Mouse (Mus musculus): Measurements from ENCODE around the gene Tpk1.

The Tpk1 gene

DNA sequence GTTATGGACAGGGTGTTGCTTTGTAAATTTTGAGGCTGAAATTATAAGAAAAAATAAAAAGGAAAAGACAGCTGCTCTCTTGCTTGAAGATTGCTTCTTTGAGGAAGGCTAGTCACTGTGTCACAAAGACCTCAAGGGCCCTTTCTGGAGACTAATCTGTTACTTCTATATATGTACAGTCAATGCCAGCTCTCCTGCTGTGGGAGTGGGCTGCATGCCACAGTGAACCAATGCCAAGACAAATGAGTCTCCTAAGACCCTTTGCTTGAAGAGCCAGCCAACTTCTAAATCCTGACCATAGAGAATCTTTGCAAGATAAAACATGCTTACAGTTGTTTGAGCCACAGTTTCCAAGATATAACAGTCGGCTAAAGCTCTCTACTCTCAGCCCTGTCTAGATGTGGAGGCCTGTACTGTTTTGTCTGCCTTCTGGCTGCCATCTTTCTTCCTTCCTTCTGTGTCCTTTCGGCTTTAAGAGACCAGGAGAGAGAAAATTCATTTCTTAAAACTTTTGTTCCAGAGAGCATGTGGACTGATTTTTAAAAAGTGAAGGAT, 230.0 kb downstream of the Tpk1 start:
- no peak for DNase-seq (ENCODE audit: low spot score)

DNA sequence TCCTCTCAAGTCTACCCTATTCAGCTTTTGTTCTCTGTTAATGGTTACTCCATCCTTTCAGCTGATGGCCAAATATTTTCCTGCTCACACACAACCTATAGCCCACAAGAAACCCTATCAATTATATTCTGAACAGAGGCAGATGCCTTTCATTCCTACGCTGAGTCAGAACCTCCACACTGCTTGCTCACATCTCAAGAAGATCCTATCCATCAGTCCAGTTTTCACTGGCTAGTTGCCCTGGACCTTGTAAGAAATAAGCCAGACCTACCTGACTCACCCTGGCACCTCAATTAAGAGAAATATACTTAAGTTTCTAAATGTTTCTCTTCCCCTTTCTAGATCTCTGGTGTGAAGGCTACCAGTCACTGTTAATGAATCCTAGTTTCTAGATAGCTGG, 231.7 kb downstream of the Tpk1 start:
- no peak for DNase-seq (ENCODE audit: low spot score)

DNA sequence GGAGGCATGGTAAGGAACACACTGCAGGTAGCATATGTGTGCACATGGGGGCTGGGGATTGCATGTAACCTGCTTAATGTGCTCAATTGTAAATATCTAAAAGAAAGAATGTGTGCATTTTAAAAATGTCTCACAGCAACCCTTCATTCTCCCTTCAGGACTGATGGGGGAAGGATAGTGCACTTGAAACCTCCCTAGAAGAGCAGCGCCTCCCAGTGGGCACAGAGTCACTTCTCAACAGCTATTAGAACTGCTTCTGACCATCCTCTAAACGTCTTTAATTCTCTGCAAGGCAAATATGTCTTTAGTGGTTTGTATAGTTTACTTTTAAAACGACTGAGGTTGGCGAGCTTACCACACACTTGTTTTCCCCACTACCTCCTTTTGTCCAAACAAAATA, 241.1 kb downstream of the Tpk1 start:
- DNase-seq (ENCODE audit: low spot score) = no peak

DNA sequence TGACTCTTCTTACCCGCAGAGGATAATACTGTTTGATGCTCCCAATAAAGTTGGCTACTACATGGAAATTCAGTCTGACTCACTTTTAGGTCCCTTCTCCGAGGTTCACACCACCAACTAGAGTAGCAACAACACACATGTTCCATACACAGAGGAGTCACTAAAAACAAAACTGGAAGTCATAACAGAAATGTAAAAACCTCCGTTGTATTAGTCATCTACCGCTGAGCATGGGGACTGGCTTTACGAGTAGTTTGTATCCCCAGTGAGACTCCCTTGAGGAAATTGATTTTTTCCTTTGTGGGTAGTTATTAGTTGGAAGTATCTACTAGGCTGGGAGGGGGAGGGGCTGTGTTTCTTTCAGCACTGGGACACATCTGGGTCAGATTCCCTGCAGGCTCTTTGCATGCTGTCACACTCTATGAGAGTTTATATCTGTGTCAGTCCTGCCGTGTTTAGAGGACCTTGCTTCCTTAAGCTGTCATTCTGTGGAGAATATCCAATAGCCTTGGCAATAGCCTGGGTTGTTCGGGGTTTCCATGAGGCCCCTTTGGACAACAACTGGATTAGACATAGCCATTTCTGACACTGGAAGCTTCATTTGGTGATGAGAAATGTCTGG, 245.6 kb downstream of the Tpk1 start:
- DNase-seq (ENCODE audit: low spot score) = no peak

DNA sequence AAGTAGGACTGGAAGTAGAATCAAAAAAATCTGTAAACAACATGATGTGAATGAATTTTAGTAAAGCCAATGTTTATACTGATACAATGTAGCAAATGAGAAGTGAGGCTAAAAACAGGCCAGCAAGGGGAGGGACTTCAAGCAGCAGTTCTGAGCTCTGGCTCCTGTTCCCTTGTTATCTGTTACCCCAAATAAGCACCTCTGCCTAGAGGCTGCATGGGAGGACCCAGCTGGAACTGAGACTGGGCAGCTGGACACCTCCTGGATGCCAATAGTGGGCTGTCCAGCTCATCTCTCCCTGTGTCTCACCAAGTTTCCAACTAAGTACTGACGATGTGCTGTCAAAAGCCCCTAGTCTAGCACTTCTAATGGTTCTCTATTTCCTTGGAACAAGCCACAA, 257.1 kb downstream of the Tpk1 start:
- DNase-seq (ENCODE audit: low spot score) = no peak

DNA sequence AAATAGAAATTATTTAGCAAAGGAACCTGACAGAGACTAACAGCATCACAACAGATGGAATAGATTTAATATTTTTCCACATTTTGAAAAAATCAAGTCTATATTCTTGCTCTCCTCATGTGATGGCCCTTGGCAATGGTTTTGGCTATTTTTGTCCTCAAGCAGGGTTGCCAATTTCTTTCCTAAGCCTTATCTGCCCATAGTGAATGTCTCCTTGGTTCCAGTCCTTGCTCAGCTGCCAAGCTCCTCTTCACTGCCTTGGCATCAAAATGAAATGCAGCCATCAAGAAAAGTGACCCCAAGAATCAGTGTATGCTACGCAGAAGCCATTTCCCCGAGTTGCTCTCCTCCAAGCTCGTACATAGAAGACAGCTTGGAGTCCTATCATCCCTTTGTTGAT, 263.0 kb downstream of the Tpk1 start:
- DNase-seq (ENCODE audit: low spot score) = no peak

DNA sequence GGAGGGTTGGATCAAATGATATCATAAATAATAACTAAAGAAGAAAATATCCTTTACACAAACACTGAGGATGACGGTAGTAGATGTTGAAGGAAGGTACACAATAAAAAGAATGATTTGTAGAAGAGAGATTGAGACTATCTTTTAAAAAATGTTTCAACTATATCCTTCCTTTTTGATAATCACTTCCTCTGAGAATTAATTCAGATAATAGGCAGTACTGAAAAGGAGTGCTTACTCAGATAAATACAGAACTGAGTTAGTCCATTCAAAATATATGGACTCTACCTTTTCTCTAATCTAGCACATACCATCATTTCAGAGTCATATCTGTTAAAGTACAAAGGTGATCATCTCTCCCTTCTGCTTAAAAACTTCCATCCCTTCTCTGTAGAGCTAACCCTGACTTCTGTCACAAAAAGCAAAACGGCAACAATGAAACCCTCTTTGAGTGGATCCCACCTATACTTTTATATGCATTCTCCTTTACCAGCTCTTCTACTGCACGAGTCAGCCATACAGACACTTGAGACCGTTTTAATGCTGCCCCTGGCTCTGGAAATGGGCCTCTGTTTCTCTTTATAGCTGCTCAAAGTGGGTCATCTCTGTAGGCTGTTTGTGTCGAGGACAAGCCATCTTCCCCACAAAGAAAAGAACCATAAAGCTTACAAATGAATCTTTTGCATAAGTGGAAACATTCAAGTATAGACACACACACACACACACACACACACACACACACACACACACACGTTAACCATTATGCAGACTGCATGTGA, 263.7 kb downstream of the Tpk1 start:
- no peak for DNase-seq (ENCODE audit: low spot score)

DNA sequence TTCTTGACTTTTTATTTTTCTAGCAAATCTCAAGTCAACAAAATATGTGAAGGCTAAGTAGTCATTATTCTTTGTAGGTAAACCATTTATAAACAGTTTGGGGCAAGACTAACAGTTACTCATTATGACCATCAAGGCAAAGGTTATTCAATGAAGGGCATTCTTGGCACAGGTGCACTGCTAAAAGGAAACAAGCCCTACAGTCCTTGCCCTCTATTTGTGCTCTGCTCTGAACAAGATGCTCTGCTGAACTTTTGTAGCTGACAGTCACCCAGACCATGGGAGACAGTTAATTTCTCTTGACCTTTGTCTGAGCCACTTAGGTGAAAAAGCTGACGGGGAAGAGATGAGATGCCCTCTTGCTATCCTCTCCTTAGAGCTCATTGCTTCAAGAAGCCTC, 269.7 kb downstream of the Tpk1 start:
- DNase-seq (ENCODE audit: low spot score) = no peak

DNA sequence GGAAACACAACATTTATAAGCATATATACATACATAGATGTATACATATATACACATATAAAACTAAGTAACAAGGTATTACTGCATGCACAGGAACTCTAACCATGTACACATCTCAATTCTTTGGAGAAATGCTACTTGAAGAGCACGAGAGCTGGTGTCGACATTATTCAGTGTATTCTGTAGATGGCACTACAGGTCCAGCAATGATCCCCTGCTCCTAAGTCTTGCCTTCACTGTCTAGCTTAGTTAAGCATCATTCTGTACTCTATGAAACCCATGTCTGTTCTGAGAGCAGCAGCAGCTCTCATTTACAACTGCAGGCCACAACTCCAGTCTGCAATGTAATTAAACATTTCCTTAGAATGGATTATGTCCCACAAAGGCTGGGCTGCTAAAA, 270.5 kb downstream of the Tpk1 start:
- no peak for DNase-seq (ENCODE audit: low spot score)

DNA sequence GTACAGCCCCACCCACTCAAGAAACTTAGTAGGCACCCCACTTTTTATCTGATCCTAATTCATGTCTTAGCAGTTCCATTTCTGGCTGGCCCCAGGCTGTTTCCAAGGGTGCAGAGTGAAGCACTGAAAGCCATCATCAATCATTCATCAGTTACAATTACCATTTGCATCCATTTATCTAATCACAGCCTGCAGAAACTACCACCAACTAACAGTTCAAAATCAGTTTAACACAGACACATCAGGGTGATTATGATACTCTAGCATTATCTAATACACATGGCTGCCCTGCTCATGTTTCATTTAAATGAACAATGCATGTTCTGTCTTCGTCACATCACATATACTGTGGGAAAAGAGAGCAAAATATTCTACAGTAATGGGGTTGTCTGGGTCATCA, 274.7 kb downstream of the Tpk1 start:
- no peak for DNase-seq (ENCODE audit: low spot score)

DNA sequence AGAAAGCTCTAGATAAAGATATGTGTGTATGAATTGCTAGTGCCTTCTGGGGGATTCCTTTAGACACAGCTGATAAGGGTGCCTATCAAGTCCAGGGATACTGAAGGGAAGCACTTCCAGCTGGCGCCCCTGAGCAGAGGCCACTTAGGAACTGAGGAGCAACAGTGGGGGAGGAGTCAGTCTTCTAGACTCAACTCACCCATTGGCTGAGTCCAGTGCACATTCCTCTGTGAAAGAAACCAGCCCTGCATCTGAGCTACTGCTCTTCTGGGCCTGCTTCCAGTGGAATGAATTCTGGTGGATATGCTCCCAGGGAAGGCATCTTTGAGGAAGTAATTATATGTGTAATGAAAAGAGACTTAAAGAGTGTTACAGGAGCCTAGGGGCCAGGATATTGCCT, 278.8 kb downstream of the Tpk1 start:
- DNase-seq (ENCODE audit: low spot score) = no peak

DNA sequence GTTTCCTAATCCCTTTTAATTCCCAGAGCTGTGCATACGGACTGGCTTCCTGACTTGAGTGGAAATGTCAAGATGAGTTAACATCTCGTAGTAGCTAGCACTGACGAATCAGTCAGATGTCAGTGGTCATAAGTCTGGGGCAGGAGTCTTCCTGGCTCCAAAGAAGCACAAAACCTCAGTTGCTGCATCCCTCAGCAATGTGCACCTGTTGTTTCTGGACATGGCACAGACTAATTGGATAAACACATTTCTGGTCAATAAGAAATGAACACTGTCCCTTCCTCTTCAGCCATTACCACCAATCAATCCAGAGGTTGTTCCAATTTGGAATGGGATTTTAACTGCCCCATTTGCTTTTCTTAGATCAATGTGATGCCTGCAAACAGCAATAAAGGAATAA, 281.2 kb downstream of the Tpk1 start:
- DNase-seq (ENCODE audit: low spot score) = no peak

DNA sequence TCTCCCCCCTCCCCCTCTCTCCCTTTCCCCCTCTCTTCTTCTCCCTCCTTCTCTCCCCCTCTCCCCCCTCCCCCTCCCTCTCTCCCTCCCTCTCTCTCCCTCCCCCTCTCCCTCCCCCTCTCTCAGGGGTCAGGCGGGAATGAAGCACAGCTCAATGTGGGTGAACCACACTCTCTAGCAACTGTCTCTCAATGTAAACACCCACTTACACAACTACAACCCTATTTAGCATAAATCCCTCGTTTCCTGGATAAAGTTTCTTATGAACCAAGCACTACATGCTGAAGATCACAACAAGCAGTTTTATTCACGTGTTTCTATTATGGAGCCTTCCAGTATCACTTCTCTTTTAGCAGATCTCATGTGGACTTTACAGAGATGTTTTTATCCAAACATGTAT, 281.8 kb downstream of the Tpk1 start:
- no peak for DNase-seq (ENCODE audit: low spot score)

DNA sequence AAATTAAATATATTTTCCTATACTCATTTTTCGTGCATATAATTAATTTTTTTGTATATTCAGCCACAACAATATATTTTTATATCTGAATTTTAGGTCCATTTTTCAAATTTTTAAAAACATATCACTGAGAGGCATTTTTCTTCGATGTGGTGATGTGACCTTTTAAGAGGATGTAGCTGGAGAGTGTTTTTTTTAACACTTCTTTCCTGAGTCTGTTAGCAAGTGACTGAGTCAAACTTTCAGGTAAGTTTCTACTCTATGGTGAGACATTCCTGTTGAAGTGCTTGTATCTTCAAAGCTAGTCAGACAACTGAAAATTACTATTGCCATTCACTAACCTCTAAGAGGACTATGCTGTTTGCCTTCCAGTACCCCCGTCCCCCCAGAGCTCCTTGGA, 283.3 kb downstream of the Tpk1 start:
- DNase-seq (ENCODE audit: low spot score) = no peak

DNA sequence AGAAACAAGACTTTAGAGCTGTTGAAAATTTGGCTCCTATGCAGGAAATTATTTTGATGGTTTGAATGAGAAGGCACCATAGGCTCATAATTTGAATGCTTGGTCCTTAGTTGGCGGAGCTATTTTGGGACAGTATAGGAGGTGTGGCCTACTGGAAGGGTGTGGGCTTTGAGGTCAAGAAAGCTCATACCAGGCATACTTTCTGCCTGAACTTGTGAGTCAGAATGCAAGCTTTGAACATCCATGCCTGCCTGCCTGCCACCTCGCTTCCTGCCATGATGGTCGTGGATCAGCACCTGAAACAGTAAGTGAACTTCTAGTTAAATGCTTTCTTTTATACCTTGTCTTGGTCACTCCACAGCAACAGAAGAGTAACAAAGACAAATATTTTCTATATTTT, 283.8 kb downstream of the Tpk1 start:
- no peak for DNase-seq (ENCODE audit: low spot score)

DNA sequence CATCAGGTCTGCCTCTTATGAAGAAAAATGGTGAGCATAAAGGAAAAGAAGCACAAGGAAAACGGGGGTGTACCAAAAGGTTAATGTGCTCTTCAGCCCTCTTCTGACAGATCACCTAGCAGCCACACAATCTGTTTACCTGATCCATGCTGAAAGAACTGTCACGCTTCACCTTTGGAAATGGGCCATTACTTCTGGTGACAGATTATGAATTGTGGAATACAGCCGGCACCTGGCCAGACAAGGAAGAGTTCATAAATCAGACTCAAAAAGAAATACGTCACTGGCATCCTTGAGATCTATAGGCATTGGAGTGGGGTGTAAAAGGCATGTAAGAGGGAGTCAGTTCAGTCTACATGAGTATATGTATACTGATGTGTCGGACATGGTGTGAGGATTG, 292.9 kb downstream of the Tpk1 start:
- DNase-seq (ENCODE audit: low spot score) = no peak

DNA sequence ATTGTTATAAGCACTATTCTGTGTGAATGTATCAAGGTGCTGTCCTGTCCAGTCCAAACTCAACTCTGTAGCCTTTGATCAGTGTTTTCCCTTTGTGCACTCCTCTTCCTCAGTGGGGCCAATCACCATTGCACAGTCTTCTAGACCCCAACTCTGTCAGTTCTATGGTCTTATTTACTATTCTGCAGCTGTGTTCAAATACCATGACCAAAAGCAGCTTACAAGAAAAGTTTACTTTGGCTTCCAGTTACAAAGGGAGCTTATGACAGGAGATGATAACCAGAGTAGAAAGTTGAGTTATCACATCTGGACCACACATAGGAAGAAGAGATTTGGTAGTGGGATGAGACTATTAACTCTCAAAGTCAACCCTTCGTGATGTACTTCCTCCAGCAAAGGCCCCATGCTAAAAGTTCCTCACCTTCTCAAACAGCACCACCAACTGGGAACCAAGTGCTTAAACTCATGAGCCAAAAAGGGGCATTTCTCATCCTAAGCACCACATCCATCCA, 298.6 kb downstream of the Tpk1 start:
- no peak for DNase-seq (ENCODE audit: low spot score)

DNA sequence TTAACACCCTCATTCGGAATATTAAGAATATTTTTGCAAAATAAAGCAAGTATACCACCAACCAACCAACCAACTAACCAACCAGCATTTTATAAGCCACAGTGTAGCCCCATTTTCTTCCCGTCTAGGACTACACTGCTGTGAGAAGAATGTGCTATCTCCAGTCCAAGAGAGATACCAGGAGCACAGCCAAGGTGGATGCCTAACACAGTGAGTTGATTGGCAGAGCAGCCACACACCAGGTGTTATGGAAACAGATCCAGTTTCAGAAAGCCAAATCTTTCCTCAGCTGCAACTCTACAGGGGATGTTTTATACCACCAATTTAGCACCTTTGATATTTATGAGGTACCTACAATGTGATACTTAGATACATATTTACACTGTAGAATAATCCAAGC, 299.1 kb downstream of the Tpk1 start:
- no peak for DNase-seq (ENCODE audit: low spot score)

DNA sequence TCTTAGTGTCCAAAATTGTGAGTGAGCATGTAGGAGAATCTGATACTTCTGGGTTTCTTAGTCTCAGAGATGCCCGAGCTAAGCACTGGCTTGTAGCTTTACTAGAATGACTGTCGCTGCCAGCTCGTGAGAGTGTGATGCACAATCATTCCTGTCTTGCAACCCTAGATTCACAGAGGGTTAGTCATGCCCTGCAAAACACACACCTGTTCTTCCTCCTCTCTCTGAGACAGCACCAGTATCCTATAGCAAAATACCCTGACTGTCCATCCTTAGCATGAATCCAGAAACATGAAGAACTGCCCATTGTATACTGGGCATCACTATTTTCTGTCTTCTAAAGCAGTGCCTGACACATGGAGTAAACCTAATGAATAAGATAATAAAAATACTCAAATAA, 302.2 kb downstream of the Tpk1 start:
- no peak for DNase-seq (ENCODE audit: low spot score)

DNA sequence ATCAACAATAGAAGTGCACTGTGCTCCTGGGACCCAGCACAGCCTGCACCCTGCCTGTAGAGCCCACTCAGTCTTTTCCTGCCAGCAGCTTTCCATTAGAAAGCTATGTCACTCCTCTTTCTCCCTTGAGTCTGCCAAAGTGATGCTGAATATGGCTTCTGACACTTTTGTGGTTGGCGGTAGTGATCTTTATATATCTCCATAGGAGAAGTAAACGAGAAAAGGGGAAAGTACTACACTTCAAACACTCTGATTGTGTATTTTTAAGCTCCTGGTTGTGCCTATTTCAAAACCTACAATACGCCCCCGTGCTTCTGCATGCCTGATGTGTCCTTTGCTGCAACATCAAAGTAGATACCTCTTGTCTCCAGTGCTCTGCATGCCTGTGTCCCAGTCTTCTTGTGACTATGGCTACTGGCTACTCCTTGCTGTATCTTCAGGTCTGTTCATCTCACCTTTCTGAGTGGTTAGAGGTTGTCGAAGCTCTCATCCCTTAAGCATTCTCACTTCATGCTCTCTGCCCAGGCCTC, 302.7 kb downstream of the Tpk1 start:
- DNase-seq (ENCODE audit: low spot score) = no peak

DNA sequence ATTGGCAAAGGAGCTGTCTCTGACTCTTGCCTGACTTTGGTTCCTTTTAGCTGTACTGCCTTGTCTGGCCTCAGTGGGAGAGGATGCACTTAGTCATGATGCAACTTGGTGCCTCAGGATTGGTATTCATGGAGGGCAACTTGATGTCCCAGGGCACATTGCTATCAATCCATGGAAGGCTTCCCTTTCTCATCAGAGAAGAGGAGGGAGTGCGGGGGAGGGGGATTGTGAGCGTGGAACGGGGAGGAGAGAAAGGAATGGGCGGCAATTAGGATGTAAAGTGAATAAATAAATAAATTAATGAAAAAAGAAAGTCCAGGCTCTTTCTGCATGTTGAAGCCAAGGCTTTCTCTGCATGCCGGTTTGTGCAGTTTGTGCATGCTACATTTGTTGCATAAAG, 304.8 kb downstream of the Tpk1 start:
- DNase-seq (ENCODE audit: low spot score) = no peak

DNA sequence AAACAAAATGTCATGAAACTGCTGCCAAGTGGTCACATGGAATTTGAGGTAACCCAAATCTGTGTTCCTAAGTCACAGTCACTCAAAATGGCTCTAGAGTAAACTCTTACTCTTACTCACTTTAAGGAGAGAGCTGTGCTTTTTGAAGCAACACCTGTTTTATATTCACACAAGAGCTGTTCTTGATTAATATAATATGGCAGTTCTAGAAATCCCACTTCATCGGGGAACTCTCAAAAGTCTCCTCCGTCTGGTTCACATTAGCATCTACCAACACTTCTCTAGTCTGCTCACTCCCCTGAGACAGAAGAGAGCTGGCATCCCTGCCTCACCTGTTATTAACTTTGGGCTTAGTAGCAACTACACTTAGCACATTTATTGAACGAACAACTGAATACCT, 305.9 kb downstream of the Tpk1 start:
- no peak for DNase-seq (ENCODE audit: low spot score)

DNA sequence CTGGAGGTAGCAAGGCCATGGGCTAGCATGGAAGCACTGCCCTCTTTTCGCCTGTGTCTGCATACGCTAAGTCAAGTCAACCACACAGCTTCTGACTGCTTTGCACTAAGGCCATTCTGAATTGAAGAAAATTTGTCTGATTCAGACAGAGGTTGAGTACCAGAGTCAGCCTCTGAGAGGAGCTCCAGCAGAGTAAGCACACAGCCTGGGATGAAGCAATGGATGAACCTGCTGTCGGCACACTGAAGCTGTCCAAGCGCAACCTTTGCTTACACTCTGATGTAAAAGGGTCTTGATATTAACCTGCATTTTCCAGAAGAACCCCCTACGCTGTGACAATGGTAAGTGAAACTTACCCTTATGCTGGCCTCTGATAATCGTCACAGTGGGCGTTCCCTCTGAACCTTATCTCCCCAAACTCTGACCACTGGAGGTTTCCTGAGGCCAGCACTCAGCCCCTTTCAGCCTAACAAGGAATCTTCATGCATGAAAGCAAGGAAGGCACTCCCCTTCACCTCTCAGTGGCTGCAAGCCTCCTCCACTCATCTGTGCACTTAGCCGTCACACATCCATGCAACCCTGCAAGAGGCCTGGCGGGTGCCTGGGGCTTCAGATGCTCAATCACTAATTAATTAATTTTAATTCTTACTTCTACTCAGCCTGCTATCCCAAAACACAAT, 311.4 kb downstream of the Tpk1 start:
- DNase-seq (ENCODE audit: low spot score) = no peak

All from ovary, postnatal 36 days (tissue).